10 mouse cellular contexts compared by ENCODE assay signal in genomic region chr3:57815447-57815846, GRCm38 (mm10). TPM values are rescaled to one million over a fixed set of nuclear protein-coding genes. Genes with fewer than 3 reads are reported as not detected.
A peak's percentile ranks its signal among the peaks of the same experiment; 100 is the strongest.
DNase-seq lines count a peak whose midpoint lies in the region; ATAC-seq and TF ChIP-seq lines count a peak whose summit lies in the region.
"Had no signal": no experiment of that assay in that cellular context is flagged by ENCODE, and none has a peak within 500 bp of the region (broad histone marks: within the 10 kb centered on the region; RNA-seq: fewer than 3 reads in every experiment).

No protein-coding gene starts in this region.

- no peaks in the 10 kb centered on the region for H3K36me3 ChIP-seq in forebrain, embryonic 15.5 days
- no peaks in the 10 kb centered on the region for H3K36me3 ChIP-seq in forebrain, embryonic 10.5 days (replicated peaks)
- H3K36me3 ChIP-seq in liver, adult 2 months (ENCODE audit: control insufficient read depth, insufficient read depth, low read length), result no peaks in the 10 kb centered on the region; the same call in 1 of the 2 replicates
- H3K36me3 ChIP-seq in liver, embryonic 11.5 days (ENCODE audit: control insufficient read depth, insufficient read depth, low read length), result no peaks in the 10 kb centered on the region
- H3K36me3 ChIP-seq: lung, embryonic 15.5 days had no signal

- H3K79me2 ChIP-seq in liver, adult 2 months (ENCODE audit: control insufficient read depth, insufficient read depth, low read length), result no peaks in the 10 kb centered on the region; the same call in 1 of the 2 replicates

- H3K27ac ChIP-seq in forebrain, embryonic 15.5 days (replicated peaks), result no peak overlapping the region
- no peak overlapping the region for H3K27ac ChIP-seq in forebrain, embryonic 10.5 days
- H3K27ac ChIP-seq in liver, adult 2 months (replicated peaks; ENCODE audit: insufficient read depth, low read depth, low read length), result no peak overlapping the region
- H3K27ac ChIP-seq in liver, embryonic 11.5 days (ENCODE audit: low read depth, low read length), result no peak overlapping the region
- H3K27ac ChIP-seq: lung, embryonic 15.5 days had no signal

- WGBS in forebrain, embryonic 15.5 days, result 86% methylated on average over 6 of the region's 6 CpGs
- 84% methylated on average over 6 of the region's 6 CpGs for WGBS in forebrain, embryonic 10.5 days
- WGBS in liver, adult 2 months, result 94% methylated on average over 6 of the region's 6 CpGs
- 82% methylated on average over 6 of the region's 6 CpGs for WGBS in liver, embryonic 11.5 days

- ATAC-seq in forebrain, embryonic 15.5 days (replicated peaks), result peak; percentile 78
- ATAC-seq in liver, embryonic 11.5 days (replicated peaks; ENCODE audit: low FRiP score), result no peak

- H3K27me3 ChIP-seq in forebrain, embryonic 15.5 days, result no peaks in the 10 kb centered on the region
- no peaks in the 10 kb centered on the region for H3K27me3 ChIP-seq in forebrain, embryonic 10.5 days (ENCODE audit: poor library complexity, severe bottlenecking)
- H3K27me3 ChIP-seq in liver, adult 2 months (ENCODE audit: control insufficient read depth, insufficient read depth, low read length), result no peaks in the 10 kb centered on the region
- no peaks in the 10 kb centered on the region for H3K27me3 ChIP-seq in liver, embryonic 11.5 days (replicated peaks; ENCODE audit: control insufficient read depth, insufficient read depth, low read length)
- H3K27me3 ChIP-seq: lung, embryonic 15.5 days had no signal

- no peak for TF ChIP-seq POLR2A in liver, adult 2 months (IDR thresholded peaks at IDR 0.05; ENCODE audit: extremely low read depth, insufficient read depth, low read length)

- no peaks in the 10 kb centered on the region for H3K4me1 ChIP-seq in forebrain, embryonic 15.5 days
- no peaks in the 10 kb centered on the region for H3K4me1 ChIP-seq in forebrain, embryonic 10.5 days
- H3K4me1 ChIP-seq in liver, adult 2 months (ENCODE audit: control insufficient read depth, insufficient read depth, low read length), result no peaks in the 10 kb centered on the region
- H3K4me1 ChIP-seq in liver, embryonic 11.5 days (replicated peaks; ENCODE audit: control insufficient read depth, insufficient read depth, low read length), result no peaks in the 10 kb centered on the region
- H3K4me1 ChIP-seq: lung, embryonic 15.5 days had no signal

- H3K4me3 ChIP-seq in forebrain, embryonic 15.5 days, result no peak overlapping the region
- no peak overlapping the region for H3K4me3 ChIP-seq in forebrain, embryonic 10.5 days
- H3K4me3 ChIP-seq in liver, adult 2 months (ENCODE audit: insufficient read depth, low read depth, low read length), result no peak overlapping the region
- H3K4me3 ChIP-seq in liver, embryonic 11.5 days (ENCODE audit: low read depth, low read length), result no peak overlapping the region
- H3K4me3 ChIP-seq: lung, embryonic 15.5 days had no signal

- no peaks in the 10 kb centered on the region for H3K9me3 ChIP-seq in forebrain, embryonic 15.5 days
- H3K9me3 ChIP-seq in forebrain, embryonic 10.5 days, result no peaks in the 10 kb centered on the region
- H3K9me3 ChIP-seq in liver, embryonic 11.5 days (ENCODE audit: control insufficient read depth, low read length), result no peaks in the 10 kb centered on the region
- H3K9me3 ChIP-seq: lung, embryonic 15.5 days had no signal

- no peak for DNase-seq in forebrain, embryonic 10.5 days (ENCODE audit: extremely low spot score, low spot score)
- DNase-seq in liver, adult 2 months (ENCODE audit: extremely low read depth, low read depth, low spot score), result peak; percentile 15
- no peak for DNase-seq in liver, embryonic 11.5 days (ENCODE audit: low spot score)
- DNase-seq in R1 (ENCODE audit: low read depth, low spot score), result peak; percentile 44
- DNase-seq in mesoderm, embryonic 11.5 days (ENCODE audit: low read depth, low spot score), result peak; percentile 6
- DNase-seq in layer of hippocampus, adult 9-10 months (ENCODE audit: low spot score), result no peak
- DNase-seq in frontal cortex, postnatal 10 days (ENCODE audit: low spot score in 2 of 2), result no peak
- DNase-seq: right cerebral cortex, postnatal 14 days had no signal

- no peak for TF ChIP-seq CTCF in liver, adult 2 months (IDR thresholded peaks at IDR 0.05; ENCODE audit: low read depth, low read length)

- no peak overlapping the region for H3K9ac ChIP-seq in forebrain, embryonic 15.5 days (replicated peaks)
- no peak overlapping the region for H3K9ac ChIP-seq in liver, adult 2 months (ENCODE audit: low read depth, low read length)
- no peak overlapping the region for H3K9ac ChIP-seq in liver, embryonic 11.5 days (ENCODE audit: low read depth, low read length)
- H3K9ac ChIP-seq: lung, embryonic 15.5 days had no signal

- no peak overlapping the region for H3K4me2 ChIP-seq in forebrain, embryonic 15.5 days (replicated peaks)
- H3K4me2 ChIP-seq in liver, embryonic 11.5 days, result no peak overlapping the region
- H3K4me2 ChIP-seq: lung, embryonic 15.5 days had no signal

RNA-seq across cellular contexts. Expression of gene Pfn2, which starts 32.4 kb away (rescaled TPM):
- 549 and 593 TPM in 2 replicates for polyA plus RNA-seq in forebrain, embryonic 15.5 days (2015; fragmentation: Nextera tagmentation; extraction: Ambion mirVana)
- 161 and 167 TPM in 2 replicates for polyA plus RNA-seq in forebrain, embryonic 10.5 days (2016; fragmentation: Nextera tagmentation; extraction: Ambion mirVana)
- total RNA-seq in liver, adult 2 months (2014; rRNA removed), result 2.0 and 4.0 TPM in 2 replicates
- 1.3 and 1.6 TPM in 2 replicates for polyA plus RNA-seq in liver, adult 2 months (2012; rRNA removed)
- 38.5 and 39.0 TPM in 2 replicates for polyA plus RNA-seq in liver, embryonic 11.5 days (2014; fragmentation: Nextera tagmentation; extraction: Ambion mirVana)

Comparison
In these comparisons a context has a peak if more than half of its experiments do, and no peak if none do; other contexts are left out.
1. DNase-seq: peak in liver, adult 2 months (single experiment), R1 (single experiment) and mesoderm, embryonic 11.5 days (single experiment); none in forebrain, embryonic 10.5 days (single experiment), liver, embryonic 11.5 days (single experiment), layer of hippocampus, adult 9-10 months (single experiment) and frontal cortex, postnatal 10 days (0 of 2).
2. RNA of gene Pfn2, which starts 32.4 kb away (polyA plus RNA-seq): 549 to 593 TPM in forebrain, embryonic 15.5 days, 161 to 167 TPM in forebrain, embryonic 10.5 days and 38.5 to 39.0 TPM in liver, embryonic 11.5 days; 1.3 to 1.6 TPM in liver, adult 2 months; every median in the first group is over 10 times any median in the second.